Mouse (Mus musculus): ENCODE measurements around the gene Dnaaf3. TPM values are rescaled to one million over a fixed set of nuclear protein-coding genes. Genes with fewer than 3 reads are reported as not detected.

Gene Dnaaf3
- polyA plus RNA-seq, 1 experiment, result 1.1 TPM

GRCm38 (mm10) chr7:4508739-4509116, 23.5 kb downstream of the Dnaaf3 start:
- no peak overlapping the region for H3K27ac ChIP-seq (ENCODE audit: insufficient read depth, low read length)
- H3K4me3 ChIP-seq (replicated peaks; ENCODE audit: insufficient read depth, low read depth, low read length), result no peak overlapping the region
- H3K27me3 ChIP-seq (ENCODE audit: control insufficient read depth, insufficient read depth, low read length), result no peaks in the 10 kb centered on the region
- no peak for TF ChIP-seq POLR2A (IDR thresholded peaks at IDR 0.05; ENCODE audit: borderline replicate concordance, insufficient read depth, low read length)
- no peak for TF ChIP-seq CTCF (IDR thresholded peaks at IDR 0.05; ENCODE audit: borderline replicate concordance, insufficient read depth, low read depth, low read length)
- H3K4me1 ChIP-seq (ENCODE audit: control insufficient read depth, insufficient read depth, low read length), result no peaks in the 10 kb centered on the region
- whole genome bisulfite sequencing, result 78% methylated on average over 8 of the region's 8 CpGs
- no peak for DNase-seq

DNA sequence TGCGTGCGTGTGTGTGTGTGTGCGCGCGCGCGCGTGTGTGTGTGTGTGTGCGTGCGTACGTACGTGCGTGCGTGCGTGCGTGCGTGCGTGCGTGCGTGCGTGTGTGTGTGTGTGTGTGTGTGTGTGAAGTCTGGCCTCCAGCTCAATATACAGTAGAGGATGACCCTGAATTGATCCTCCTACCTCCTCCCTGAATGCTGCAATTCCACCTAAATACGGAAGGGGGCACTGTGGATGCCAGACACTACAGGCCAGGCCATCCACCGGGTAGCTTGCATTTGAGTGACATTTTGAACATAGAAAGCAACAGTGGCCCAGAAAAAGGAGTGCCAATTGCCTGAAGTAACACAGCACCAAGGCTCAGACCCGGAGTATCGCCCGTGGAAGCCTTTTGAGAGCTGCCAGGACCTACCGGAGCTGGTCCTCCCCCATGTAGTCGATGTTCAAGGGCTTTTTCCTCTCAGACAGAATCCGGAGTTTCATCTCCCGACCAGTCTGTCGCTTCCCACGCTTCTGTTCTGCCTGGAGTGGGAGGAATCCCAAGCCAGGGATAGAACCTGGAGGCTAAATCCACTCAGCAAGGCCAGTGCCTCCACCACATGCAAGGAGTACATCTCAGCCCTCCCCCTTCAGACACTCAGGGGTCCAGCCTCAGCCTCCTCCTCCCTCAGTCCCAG, 24.1 kb downstream of the Dnaaf3 start:
- Histone ChIP-seq H3K27me3 (ENCODE audit: control insufficient read depth, insufficient read depth, low read length) (no peaks in the 10 kb centered on the region), H3K4me1 (ENCODE audit: control insufficient read depth, insufficient read depth, low read length) (no peaks in the 10 kb centered on the region), H3K27ac (ENCODE audit: insufficient read depth, low read length) (no peak overlapping the region), H3K4me3 (replicated peaks; ENCODE audit: insufficient read depth, low read depth, low read length) (no peak overlapping the region)
- no peak for DNase-seq
- TF ChIP-seq CTCF (IDR thresholded peaks at IDR 0.05; ENCODE audit: borderline replicate concordance, insufficient read depth, low read depth, low read length), result peak; percentile 27; the same call in 1 of the 2 replicates
- TF ChIP-seq POLR2A (IDR thresholded peaks at IDR 0.05; ENCODE audit: borderline replicate concordance, insufficient read depth, low read length), result no peak
- WGBS, result 66% methylated on average over 32 of the region's 32 CpGs

GRCm38 (mm10) chr7:4507220-4507619, 25.0 kb downstream of the Dnaaf3 start:
- no peak for DNase-seq
- 63% methylated on average over 3 of the region's 4 CpGs for WGBS
- Histone ChIP-seq H3K27ac (ENCODE audit: insufficient read depth, low read length) (no peak overlapping the region), H3K27me3 (ENCODE audit: control insufficient read depth, insufficient read depth, low read length) (no peaks in the 10 kb centered on the region), H3K4me3 (replicated peaks; ENCODE audit: insufficient read depth, low read depth, low read length) (no peak overlapping the region), H3K4me1 (ENCODE audit: control insufficient read depth, insufficient read depth, low read length) (no peaks in the 10 kb centered on the region)
- no peak for TF ChIP-seq CTCF (IDR thresholded peaks at IDR 0.05; ENCODE audit: borderline replicate concordance, insufficient read depth, low read depth, low read length)
- TF ChIP-seq POLR2A (IDR thresholded peaks at IDR 0.05; ENCODE audit: borderline replicate concordance, insufficient read depth, low read length), result no peak

GRCm38 (mm10) chr7:4504646-4505435, 27.4 kb downstream of the Dnaaf3 start:
- no peak for DNase-seq
- 44% methylated on average over 11 of the region's 11 CpGs for WGBS
- H3K4me3 ChIP-seq (replicated peaks; ENCODE audit: insufficient read depth, low read depth, low read length), result no peak overlapping the region
- H3K27me3 ChIP-seq (ENCODE audit: control insufficient read depth, insufficient read depth, low read length), result no peaks in the 10 kb centered on the region
- H3K4me1 ChIP-seq (ENCODE audit: control insufficient read depth, insufficient read depth, low read length), result peaks cover 3% of the 10 kb centered on the region
- H3K27ac ChIP-seq (ENCODE audit: insufficient read depth, low read length), result no peak overlapping the region
- TF ChIP-seq POLR2A (IDR thresholded peaks at IDR 0.05; ENCODE audit: borderline replicate concordance, insufficient read depth, low read length) (no peak), CTCF (IDR thresholded peaks at IDR 0.05; ENCODE audit: borderline replicate concordance, insufficient read depth, low read depth, low read length) (no peak)

DNA sequence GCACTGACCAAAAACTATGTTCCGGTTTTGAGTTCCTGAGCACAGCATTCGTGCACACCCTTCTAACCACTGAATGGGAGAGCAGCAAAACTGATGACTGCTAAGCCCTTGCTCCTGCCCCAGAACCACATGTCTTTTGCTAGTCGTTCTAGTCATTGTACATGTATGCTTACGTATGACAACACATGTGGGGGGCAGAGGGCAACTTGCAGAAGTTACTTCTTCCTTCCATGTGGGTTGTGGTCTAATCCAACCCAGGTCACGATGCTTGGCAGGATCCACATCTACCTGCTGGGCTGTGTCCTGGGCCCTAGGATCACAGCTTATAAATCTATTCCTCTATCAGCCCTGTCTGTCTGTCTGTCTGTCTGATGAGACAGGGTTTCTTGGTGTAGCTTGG, 28.4 kb downstream of the Dnaaf3 start:
- TF ChIP-seq POLR2A (IDR thresholded peaks at IDR 0.05; ENCODE audit: borderline replicate concordance, insufficient read depth, low read length) (no peak), CTCF (IDR thresholded peaks at IDR 0.05; ENCODE audit: borderline replicate concordance, insufficient read depth, low read depth, low read length) (no peak)
- 81% methylated on average over 5 of the region's 5 CpGs for WGBS
- H3K4me3 ChIP-seq (replicated peaks; ENCODE audit: insufficient read depth, low read depth, low read length), result no peak overlapping the region
- no peak for DNase-seq
- H3K27me3 ChIP-seq (ENCODE audit: control insufficient read depth, insufficient read depth, low read length), result no peaks in the 10 kb centered on the region
- H3K4me1 ChIP-seq (ENCODE audit: control insufficient read depth, insufficient read depth, low read length), result peaks cover 12% of the 10 kb centered on the region
- no peak overlapping the region for H3K27ac ChIP-seq (ENCODE audit: insufficient read depth, low read length)

DNA sequence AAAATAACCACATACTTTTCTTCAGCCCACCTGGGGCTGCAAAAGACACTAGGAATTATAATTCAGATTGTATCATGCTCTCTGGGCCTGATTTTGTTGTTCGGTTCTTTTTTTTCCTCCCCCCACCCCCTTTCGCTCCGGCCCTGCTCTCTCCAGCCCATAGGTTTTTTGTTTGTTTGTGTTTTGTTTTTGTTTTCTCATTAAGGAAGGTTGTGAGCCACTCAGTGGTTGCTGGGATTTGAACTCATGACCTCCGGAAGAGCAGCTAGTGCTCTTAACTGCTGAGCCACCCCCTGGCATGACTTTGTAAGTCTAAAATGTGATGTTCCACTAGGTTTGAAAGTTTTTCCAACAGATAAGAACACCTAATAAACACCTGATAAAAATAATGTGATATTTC, 29.2 kb downstream of the Dnaaf3 start:
- WGBS, result 69% methylated on average over 4 of the region's 4 CpGs
- DNase-seq, result no peak
- peaks cover 14% of the 10 kb centered on the region for H3K4me1 ChIP-seq (ENCODE audit: control insufficient read depth, insufficient read depth, low read length)
- H3K27ac ChIP-seq (ENCODE audit: insufficient read depth, low read length), result no peak overlapping the region
- no peaks in the 10 kb centered on the region for H3K27me3 ChIP-seq (ENCODE audit: control insufficient read depth, insufficient read depth, low read length)
- TF ChIP-seq POLR2A (IDR thresholded peaks at IDR 0.05; ENCODE audit: borderline replicate concordance, insufficient read depth, low read length), result no peak
- TF ChIP-seq CTCF (IDR thresholded peaks at IDR 0.05; ENCODE audit: borderline replicate concordance, insufficient read depth, low read depth, low read length), result no peak
- no peak overlapping the region for H3K4me3 ChIP-seq (replicated peaks; ENCODE audit: insufficient read depth, low read depth, low read length)

DNA sequence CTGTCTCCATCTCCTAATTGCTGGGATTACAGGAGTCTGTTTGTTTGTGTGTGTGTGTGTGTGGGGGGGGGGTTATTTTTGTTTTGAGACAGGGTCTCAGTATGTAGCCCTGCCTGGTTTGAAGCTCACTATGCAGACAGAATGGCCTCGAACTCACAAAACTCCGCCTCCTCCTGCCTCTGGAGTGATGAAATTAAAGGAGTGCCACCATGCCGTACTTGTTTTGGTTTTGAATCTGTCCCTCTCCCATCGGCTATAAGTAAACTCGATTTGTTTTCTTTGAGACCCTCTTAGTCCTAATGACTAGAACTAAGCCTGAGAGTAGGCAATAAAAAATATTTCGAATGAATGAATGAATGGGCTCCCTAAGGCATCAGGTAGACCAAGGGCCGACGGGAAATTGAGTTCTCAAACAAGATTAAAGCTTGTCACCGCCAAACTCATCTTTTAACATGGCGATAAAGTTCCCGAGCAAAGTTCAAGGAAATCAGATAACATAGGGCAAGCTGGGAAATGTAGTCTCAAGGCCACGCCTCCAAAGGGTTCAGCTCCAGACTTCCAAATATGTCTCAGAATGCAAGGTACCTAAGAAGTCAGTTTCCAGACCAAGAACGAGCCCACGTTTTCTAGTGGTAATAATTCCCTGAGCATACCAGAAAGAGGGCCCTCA, 29.7 kb downstream of the Dnaaf3 start:
- peak; percentile 50 to 87 for DNase-seq
- H3K4me1 ChIP-seq (ENCODE audit: control insufficient read depth, insufficient read depth, low read length), result peaks cover 14% of the 10 kb centered on the region
- peak overlapping the region; percentile 99 for H3K4me3 ChIP-seq (replicated peaks; ENCODE audit: insufficient read depth, low read depth, low read length)
- H3K27ac ChIP-seq (ENCODE audit: insufficient read depth, low read length), result no peak overlapping the region; the same call in 1 of the 2 replicates
- TF ChIP-seq POLR2A (IDR thresholded peaks at IDR 0.05; ENCODE audit: borderline replicate concordance, insufficient read depth, low read length) (no peak), CTCF (IDR thresholded peaks at IDR 0.05; ENCODE audit: borderline replicate concordance, insufficient read depth, low read depth, low read length) (no peak)
- 8% methylated on average over 14 of the region's 14 CpGs for WGBS
- no peaks in the 10 kb centered on the region for H3K27me3 ChIP-seq (ENCODE audit: control insufficient read depth, insufficient read depth, low read length)

All from cerebellum, adult 2 months (tissue).